Mouse (Mus musculus) 3T3-L1 (cell line): ENCODE measurements around the gene Eef1akmt3.
"Not testable (repeated sequence)": the region's sequence is repeated elsewhere in the genome, so short reads cannot be mapped to it uniquely, and the experiment has no call there.

Source experiments
- DNase-seq: peaks from one replicate; pipeline ENCODE4 v3.0.0-alpha.2; 2015; ENCODE audit warnings: low read depth, low spot score

Eef1akmt3 gene

GRCm38 (mm10) chr10:127070190-127071121 lies 29.1 kb upstream of the Eef1akmt3 start, which contains the start of gene Tspan31:
TSS of gene Tspan31 (minus strand) at chr10:127070264.
- peak; percentile 99 for DNase-seq

- peak; percentile 69 for DNase-seq
Observed at GRCm38 (mm10) chr10:127069281-127070189, 28.2 kb upstream of the Eef1akmt3 start.

GRCm38 (mm10) chr10:127068360-127069038 lies 27.2 kb upstream of the Eef1akmt3 start:
- DNase-seq, result peak; percentile 45

- DNase-seq, result no peak
Observed at GRCm38 (mm10) chr10:127066519-127067018, 25.3 kb upstream of the Eef1akmt3 start.

- no peak for DNase-seq
Observed at GRCm38 (mm10) chr10:127065981-127066380, 24.7 kb upstream of the Eef1akmt3 start.

GRCm38 (mm10) chr10:127063913-127064870 lies 22.9 kb upstream of the Eef1akmt3 start:
- peak; percentile 45 for DNase-seq

- DNase-seq, result peak; percentile 97
Observed at GRCm38 (mm10) chr10:127063239-127063872, 22.0 kb upstream of the Eef1akmt3 start, which contains the start of gene Cdk4. TSS of gene Cdk4 (plus strand) at chr10:127063534.

GRCm38 (mm10) chr10:127062503-127062902 lies 21.2 kb upstream of the Eef1akmt3 start:
- peak; percentile 69 for DNase-seq

GRCm38 (mm10) chr10:127062101-127062500 lies 20.8 kb upstream of the Eef1akmt3 start:
- DNase-seq, result not testable (repeated sequence)

GRCm38 (mm10) chr10:127061513-127061912 lies 20.2 kb upstream of the Eef1akmt3 start:
- no peak for DNase-seq

GRCm38 (mm10) chr10:127061085-127061484 lies 19.8 kb upstream of the Eef1akmt3 start:
- DNase-seq, result no peak

GRCm38 (mm10) chr10:127059968-127060916 lies 18.9 kb upstream of the Eef1akmt3 start, which contains the start of gene March9:
TSS of gene March9 (minus strand) at chr10:127060184.
- no peak for DNase-seq

- no peak for DNase-seq
Observed at GRCm38 (mm10) chr10:127059174-127059967, 18.1 kb upstream of the Eef1akmt3 start.

GRCm38 (mm10) chr10:127058708-127059107 lies 17.4 kb upstream of the Eef1akmt3 start:
- DNase-seq, result no peak

GRCm38 (mm10) chr10:127058161-127058560 lies 16.8 kb upstream of the Eef1akmt3 start:
- peak; percentile 49 for DNase-seq

- no peak for DNase-seq
Observed at GRCm38 (mm10) chr10:127056490-127056889, 15.2 kb upstream of the Eef1akmt3 start.

- DNase-seq, result no peak
Observed at GRCm38 (mm10) chr10:127055406-127055805, 14.1 kb upstream of the Eef1akmt3 start.
